Mouse (Mus musculus): ENCODE results near the gene Knop1. TPM values are rescaled to one million over a fixed set of nuclear protein-coding genes. Genes with fewer than 3 reads are reported as not detected.

Knop1 gene
- 10 to 100 TPM; 14.1 to 78.9 (median 23.0) TPM for total RNA-seq (2018; cell fraction: chromatin; rRNA removed)
- 10 to 100 TPM; 17.4 to 58.1 (median 30.5) TPM for total RNA-seq (2018; cell fraction: cytosol; rRNA removed)
- 10 to 100 TPM; 14.0 to 67.0 (median 30.8) TPM for total RNA-seq (2018; cell fraction: nucleus; rRNA removed)
- 29.4 to 58.4 TPM (median 42.2 TPM) in 3 replicates for polyA plus RNA-seq (2018)

- Histone ChIP-seq H3K27ac (peak within 1 kb of the TSS; percentile 41), H3K36me3 (ENCODE audit: inconsistent target) (0 out of 2 replicates have a peak, but pooled peaks cover 9% of the 10 kb centered on the region), H3K79me2 (ENCODE audit: inconsistent target) (peaks cover 32% of the 10 kb centered on the region), H3K4me3 (ENCODE audit: inconsistent target) (peak within 1 kb of the TSS; percentile 90)
- WGBS (ENCODE audit: missing documents), result under 1% methylated on average over 37 of the region's 46 CpGs
These were observed at the start of gene Knop1 for GRCm38 (mm10) chr7:118855877-118856304. TSS of gene Knop1 (minus strand) at chr7:118856254.

DNA sequence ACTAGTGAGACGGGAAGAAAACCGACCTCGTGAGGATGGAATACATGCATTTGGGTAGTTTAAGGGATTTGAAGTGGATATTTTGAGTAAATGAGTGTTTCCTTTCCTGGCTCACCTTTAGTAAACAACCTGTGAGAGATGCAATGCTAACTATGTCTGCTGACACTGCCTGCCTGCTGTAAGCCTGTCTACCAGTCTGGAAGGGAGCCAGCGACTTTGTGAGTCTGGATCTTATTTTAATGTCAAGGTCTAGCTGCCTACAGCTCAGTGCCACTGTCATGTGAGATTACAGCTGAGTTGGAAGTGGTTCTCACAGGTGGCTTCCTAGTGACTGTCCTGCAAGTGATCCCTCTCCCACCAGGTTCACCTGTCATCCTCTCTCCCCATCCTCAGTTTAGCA, 48.5 kb upstream of the Knop1 start:
- H3K79me2 ChIP-seq (ENCODE audit: inconsistent target), result no peaks in the 10 kb centered on the region
- 93% methylated on average over 4 of the region's 4 CpGs for WGBS (ENCODE audit: missing documents)
- no peak overlapping the region for H3K4me3 ChIP-seq (ENCODE audit: inconsistent target)
- no peaks in the 10 kb centered on the region for H3K36me3 ChIP-seq (ENCODE audit: inconsistent target)
- no peak overlapping the region for H3K27ac ChIP-seq

GRCm38 (mm10) chr7:118903879-118904278, 47.8 kb upstream of the Knop1 start:
- 64% methylated on average over 9 of the region's 9 CpGs for WGBS (ENCODE audit: missing documents)

DNA sequence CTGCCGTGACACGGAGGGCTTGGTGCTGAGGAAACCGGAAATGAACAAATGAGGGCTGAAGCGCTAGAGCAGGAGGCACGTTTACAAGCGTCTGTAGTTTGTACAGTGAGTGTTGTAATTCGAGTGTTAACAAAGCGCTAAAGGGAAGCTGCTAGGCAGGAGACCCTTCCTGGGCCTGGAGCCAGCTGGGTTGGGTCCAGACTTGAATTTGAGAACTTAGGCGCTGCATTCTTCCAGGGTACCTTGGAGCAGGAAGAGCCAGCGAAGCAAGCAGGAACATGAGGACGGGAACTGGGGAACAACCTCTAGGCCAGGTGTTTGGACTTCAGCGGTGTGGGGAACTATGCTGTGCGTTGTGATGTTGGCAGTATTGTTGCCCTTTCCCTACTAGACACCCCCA, 46.9 kb upstream of the Knop1 start:
- Histone ChIP-seq H3K79me2 (ENCODE audit: inconsistent target) (no peaks in the 10 kb centered on the region), H3K36me3 (ENCODE audit: inconsistent target) (no peaks in the 10 kb centered on the region), H3K4me3 (ENCODE audit: inconsistent target) (no peak overlapping the region), H3K27ac (no peak overlapping the region)
- 39% methylated on average over 13 of the region's 13 CpGs for WGBS (ENCODE audit: missing documents)

More at GRCm38 (mm10) chr7:118903879-118904278, 47.8 kb upstream of the Knop1 start:
- Histone ChIP-seq H3K36me3 (ENCODE audit: inconsistent target) (no peaks in the 10 kb centered on the region), H3K27ac (no peak overlapping the region), H3K79me2 (ENCODE audit: inconsistent target) (no peaks in the 10 kb centered on the region), H3K4me3 (ENCODE audit: inconsistent target) (no peak overlapping the region)

DNA sequence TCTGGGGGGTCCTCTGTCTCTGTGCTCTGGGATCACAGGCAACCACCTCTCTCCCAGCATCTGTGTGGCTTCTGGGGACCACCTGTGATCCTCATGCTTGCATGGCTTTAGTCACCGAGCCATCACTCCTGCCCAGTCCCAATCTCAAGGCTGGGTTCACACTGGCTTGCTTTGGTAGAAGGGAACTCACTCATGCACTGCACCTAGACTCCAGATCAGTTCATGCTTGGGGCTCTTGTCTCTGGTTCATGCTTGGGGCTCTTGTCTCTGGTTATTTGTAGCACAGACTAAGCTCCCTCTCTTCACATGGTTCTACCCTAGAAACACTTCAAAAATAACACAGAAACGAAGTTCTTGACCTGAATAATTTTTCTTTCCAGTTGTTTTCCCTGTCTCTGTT, 44.0 kb upstream of the Knop1 start:
- Histone ChIP-seq H3K27ac (no peak overlapping the region), H3K4me3 (ENCODE audit: inconsistent target) (no peak overlapping the region), H3K36me3 (ENCODE audit: inconsistent target) (no peaks in the 10 kb centered on the region), H3K79me2 (ENCODE audit: inconsistent target) (no peaks in the 10 kb centered on the region)
- 91% methylated on average over 2 of the region's 2 CpGs for WGBS (ENCODE audit: missing documents)

GRCm38 (mm10) chr7:118898063-118898462, 42.0 kb upstream of the Knop1 start:
- Histone ChIP-seq H3K4me3 (ENCODE audit: inconsistent target) (no peak overlapping the region), H3K27ac (no peak overlapping the region), H3K79me2 (ENCODE audit: inconsistent target) (no peaks in the 10 kb centered on the region), H3K36me3 (ENCODE audit: inconsistent target) (no peaks in the 10 kb centered on the region)

DNA sequence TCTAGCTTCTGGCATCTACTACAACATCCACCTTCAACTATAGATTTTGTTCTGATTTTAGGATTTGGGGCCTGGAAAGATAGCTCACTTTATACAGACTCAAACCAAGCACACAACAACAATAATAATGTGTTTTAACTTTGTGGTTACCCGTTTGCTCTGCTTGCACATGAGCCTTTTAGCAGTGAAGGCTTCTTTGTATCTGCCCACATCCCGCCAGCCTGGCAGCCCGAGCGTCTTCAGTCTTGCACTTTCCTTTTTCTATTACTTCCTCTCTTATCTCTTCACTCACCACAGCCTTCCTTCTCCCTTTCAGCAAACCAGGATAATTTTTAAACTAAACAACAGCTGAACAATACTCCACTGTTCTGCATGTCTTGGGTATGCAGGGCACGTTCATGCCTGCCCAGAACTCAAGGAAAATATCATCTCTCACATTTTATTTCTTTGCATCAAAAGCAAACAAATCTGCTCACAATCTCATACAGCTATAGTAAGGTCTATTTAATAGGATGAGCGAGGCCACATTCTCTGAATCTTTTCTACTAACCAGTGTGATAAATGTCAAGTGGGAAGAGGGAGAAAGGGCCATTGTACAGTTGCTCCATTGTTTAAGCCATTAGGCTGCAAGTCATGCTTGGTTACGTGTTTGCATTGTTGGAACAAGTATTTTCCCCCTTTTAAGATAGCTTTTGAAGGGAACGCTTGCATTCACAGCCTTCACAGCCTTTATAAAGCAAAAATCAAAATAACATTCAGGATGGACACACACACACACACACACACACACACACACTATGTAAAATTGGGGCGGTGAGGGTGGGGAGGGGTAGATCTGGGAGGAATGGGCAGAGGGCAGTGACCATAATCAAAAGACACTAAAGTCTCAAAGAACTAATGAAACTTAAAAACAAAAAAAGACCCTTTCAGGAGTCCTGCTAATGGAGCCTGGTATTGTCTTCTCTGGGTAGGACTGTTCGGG, 39.7 kb upstream of the Knop1 start:
- Histone ChIP-seq H3K36me3 (ENCODE audit: inconsistent target) (no peaks in the 10 kb centered on the region), H3K4me3 (ENCODE audit: inconsistent target) (no peak overlapping the region), H3K79me2 (ENCODE audit: inconsistent target) (no peaks in the 10 kb centered on the region), H3K27ac (no peak overlapping the region)
- WGBS (ENCODE audit: missing documents), result 57% methylated on average over 10 of the region's 10 CpGs

DNA sequence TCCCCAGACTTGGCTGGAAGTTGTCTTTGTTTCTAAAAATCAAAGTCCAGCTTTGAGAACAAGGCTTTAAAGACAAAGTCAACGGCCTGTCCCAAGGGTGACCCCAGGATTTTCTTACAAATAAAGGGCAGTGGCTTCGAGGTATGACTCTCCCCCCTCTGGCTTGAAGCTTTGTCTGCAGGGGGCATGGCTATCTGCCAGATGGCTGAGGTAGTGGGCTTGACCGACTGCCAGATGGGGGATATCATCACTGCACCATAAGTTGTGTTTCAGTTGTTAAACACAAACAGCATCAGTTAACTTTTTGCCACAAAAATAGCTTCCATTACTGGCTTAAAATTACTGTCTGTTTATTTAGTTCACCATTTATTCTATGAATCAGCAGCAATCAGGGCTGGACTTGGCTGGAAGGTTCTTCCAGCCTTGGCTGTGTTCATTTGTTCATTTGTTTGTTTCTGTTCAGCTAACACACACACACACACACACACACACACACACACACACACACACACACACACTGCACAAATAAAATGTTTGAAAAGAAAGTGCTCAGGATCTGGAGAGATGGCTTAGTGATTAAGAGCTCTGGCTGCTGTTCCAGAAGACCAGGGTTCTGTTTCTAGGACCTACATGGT, 33.1 kb upstream of the Knop1 start:
- Histone ChIP-seq H3K36me3 (ENCODE audit: inconsistent target) (no peaks in the 10 kb centered on the region), H3K79me2 (ENCODE audit: inconsistent target) (no peaks in the 10 kb centered on the region), H3K27ac (no peak overlapping the region), H3K4me3 (ENCODE audit: inconsistent target) (no peak overlapping the region)
- 72% methylated on average over 3 of the region's 3 CpGs for WGBS (ENCODE audit: missing documents)

- H3K36me3 ChIP-seq (ENCODE audit: inconsistent target), result no peaks in the 10 kb centered on the region
- H3K27ac ChIP-seq, result no peak overlapping the region
- no peak overlapping the region for H3K4me3 ChIP-seq (ENCODE audit: inconsistent target)
- H3K79me2 ChIP-seq (ENCODE audit: inconsistent target), result no peaks in the 10 kb centered on the region
- WGBS (ENCODE audit: missing documents), result over 99% methylated on average over 6 of the region's 6 CpGs
These were observed 31.4 kb upstream of the Knop1 start for GRCm38 (mm10) chr7:118887303-118888055.

DNA sequence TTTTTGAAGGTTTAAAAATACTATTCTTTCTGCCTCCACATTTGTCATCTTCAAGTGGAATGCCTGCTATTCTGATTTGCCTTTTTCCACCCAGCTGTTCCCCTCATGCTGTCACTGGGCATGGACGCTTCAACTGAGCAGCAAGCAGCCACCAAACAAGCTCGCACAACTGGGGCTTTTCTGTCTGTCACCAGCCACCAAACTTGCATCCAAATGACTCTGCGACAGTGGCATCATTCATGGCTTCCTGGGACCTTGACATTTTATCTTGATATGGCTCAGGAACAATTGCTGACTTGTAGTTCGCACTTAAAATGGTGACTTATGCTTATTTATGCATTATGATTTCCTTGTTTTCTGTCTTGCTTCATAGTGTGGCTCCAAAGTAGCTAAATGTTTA, 28.9 kb upstream of the Knop1 start:
- H3K4me3 ChIP-seq (ENCODE audit: inconsistent target), result no peak overlapping the region
- no peaks in the 10 kb centered on the region for H3K36me3 ChIP-seq (ENCODE audit: inconsistent target)
- H3K27ac ChIP-seq, result no peak overlapping the region
- WGBS (ENCODE audit: missing documents), result 94% methylated on average over 4 of the region's 4 CpGs
- H3K79me2 ChIP-seq (ENCODE audit: inconsistent target), result no peaks in the 10 kb centered on the region

DNA sequence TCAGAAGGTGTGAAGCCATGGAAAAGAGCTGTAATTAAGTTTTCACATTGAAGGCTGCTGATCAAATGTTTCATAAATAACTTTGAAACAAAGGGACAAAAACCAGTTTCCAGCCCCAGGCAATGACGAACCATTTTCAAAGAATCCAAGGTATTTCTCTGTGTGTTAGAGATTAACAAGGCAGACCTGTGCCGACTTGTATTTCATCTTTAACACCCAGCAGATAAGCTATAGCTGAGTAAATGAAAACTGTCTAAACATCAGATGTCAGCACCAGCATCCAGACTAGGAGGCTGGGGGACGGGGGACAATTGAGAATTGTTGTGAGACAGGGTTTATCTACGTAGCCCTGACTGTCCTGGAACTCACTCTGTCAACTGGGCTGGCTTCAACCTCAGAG, 27.9 kb upstream of the Knop1 start:
- H3K36me3 ChIP-seq (ENCODE audit: inconsistent target), result no peaks in the 10 kb centered on the region

GRCm38 (mm10) chr7:118879466-118880029, 23.5 kb upstream of the Knop1 start:
- Histone ChIP-seq H3K36me3 (ENCODE audit: inconsistent target) (no peaks in the 10 kb centered on the region), H3K27ac (no peak overlapping the region), H3K79me2 (ENCODE audit: inconsistent target) (no peaks in the 10 kb centered on the region), H3K4me3 (ENCODE audit: inconsistent target) (no peak overlapping the region)
- WGBS (ENCODE audit: missing documents), result 90% methylated on average over 3 of the region's 3 CpGs

More for the DNA sequence above, 27.9 kb upstream of the Knop1 start:
- 94% methylated on average over 4 of the region's 4 CpGs for WGBS (ENCODE audit: missing documents)
- Histone ChIP-seq H3K4me3 (ENCODE audit: inconsistent target) (no peak overlapping the region), H3K79me2 (ENCODE audit: inconsistent target) (no peaks in the 10 kb centered on the region), H3K27ac (no peak overlapping the region)

GRCm38 (mm10) chr7:118865362-118865761, 9.3 kb upstream of the Knop1 start:
- H3K79me2 ChIP-seq (ENCODE audit: inconsistent target), result no peaks in the 10 kb centered on the region
- no peak overlapping the region for H3K27ac ChIP-seq
- no peaks in the 10 kb centered on the region for H3K36me3 ChIP-seq (ENCODE audit: inconsistent target)
- 46% methylated on average over 2 of the region's 2 CpGs for WGBS (ENCODE audit: missing documents)
- H3K4me3 ChIP-seq (ENCODE audit: inconsistent target), result no peak overlapping the region

- Histone ChIP-seq H3K36me3 (ENCODE audit: inconsistent target) (no peaks in the 10 kb centered on the region), H3K27ac (no peak overlapping the region), H3K4me3 (ENCODE audit: inconsistent target) (no peak overlapping the region), H3K79me2 (ENCODE audit: inconsistent target) (peaks cover 18% of the 10 kb centered on the region)
- 100% methylated on average over 1 of the region's 1 CpGs for WGBS (ENCODE audit: missing documents)
These were observed 2.6 kb upstream of the Knop1 start for GRCm38 (mm10) chr7:118858640-118859039.

Data from macrophage (primary cell).